Mouse (Mus musculus): Measurements from ENCODE around the gene Sema7a.

Sema7a gene

DNA sequence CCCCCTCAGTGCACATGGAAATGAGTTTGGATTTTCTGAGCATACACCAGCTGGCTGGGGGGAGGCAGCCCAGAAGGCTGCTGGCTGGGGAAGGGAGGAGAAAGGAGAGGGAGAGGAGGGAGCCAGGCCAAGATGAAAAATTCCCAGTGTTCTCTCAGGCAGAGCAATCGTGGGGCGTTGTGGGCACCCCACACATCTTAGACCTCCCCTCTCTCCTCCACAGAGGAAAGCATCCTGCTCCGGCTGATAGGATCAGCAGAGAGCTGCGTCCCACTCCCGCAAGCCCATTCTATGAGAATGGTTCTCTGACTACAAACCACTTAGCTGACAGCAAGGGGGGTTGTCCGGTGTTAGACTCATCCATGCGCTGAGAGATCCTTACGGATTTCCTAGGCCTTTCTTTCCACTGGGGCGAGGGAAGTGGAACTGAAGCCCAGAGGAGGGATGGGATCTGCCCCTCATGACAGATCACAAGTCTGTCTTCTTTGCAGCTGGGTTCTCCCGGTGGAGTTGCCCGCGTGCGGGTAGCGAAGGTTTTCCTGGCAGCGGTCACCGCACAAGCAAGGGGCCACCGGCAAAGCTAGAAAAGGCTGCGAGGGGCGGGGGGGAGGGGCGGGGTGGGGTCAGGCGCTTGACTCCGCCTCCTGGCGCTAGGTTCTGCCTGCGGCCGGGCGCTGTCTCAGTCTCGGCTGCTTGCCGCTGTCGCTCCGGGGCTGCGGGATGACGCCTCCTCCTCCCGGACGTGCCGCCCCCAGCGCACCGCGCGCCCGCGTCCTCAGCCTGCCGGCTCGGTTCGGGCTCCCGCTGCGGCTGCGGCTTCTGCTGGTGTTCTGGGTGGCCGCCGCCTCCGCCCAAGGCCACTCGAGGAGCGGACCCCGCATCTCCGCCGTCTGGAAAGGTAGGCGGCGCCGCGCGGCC, at the start of gene Sema7a:
TSS of gene Sema7a (plus strand) at position 682 of the 918 bp plus-strand sequence.
- DNase-seq (ENCODE audit: low read depth, low spot score): peak; percentile 57

DNA sequence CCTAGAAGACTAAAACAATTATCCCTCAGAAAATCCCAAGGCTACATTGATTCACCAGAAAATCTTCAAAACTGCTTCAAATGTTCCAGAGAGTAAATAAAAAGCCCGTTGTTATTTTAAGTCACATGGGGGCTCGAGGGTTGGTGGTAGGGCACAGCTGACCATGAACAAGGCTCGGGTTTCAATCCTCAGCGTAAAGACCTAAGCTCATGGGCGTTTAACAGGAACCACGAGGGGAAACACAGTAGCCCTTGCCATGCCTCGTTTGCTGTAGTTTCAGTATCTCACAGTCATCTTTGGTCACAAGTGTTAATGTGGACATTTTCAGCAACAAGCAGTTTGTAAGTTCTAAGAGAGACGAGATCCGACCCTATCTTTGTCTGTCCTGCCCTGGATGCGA, 39.4 kb upstream of the Sema7a start:
- peak; percentile 14 for DNase-seq (ENCODE audit: low read depth, low spot score)

DNA sequence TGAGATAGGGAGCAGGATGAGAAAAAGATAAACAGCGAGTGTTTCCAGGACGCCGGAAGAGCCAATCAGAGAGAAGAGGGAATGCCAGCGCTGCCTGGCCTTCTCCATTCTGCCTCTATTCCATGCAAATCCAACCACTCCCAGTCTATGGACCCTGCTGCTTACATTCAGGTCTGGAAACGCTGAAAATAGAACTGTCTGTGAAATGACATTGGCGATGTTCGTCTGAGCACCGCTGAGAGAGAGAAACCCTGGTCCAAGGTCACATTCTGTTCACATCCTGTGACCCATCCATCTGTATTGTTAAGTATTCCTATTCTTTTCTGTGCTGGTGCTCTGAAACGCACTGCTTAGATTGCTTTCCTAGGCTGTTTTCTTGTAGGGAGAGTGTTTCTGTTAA, 38.7 kb upstream of the Sema7a start:
- no peak for DNase-seq (ENCODE audit: low read depth, low spot score)

DNA sequence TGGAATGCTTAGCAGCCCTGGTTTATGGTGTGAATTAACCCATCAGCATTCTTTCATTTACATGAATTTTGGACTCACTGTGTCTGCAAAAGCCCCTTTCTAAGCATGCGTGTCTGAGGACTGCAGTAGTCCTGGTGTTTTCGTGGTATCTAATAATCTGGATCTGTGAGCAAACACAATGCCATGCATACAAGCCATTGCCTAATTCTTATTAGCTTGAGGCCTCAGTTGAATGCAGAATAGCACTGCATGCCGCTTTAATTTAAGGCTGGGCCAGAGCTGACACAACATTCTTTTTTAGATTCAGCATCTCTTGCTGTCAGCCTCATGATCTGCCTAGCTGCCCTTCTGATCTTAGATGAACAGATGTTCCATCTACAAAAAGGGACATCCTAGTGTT, 38.3 kb upstream of the Sema7a start:
- DNase-seq (ENCODE audit: low read depth, low spot score): no peak

DNA sequence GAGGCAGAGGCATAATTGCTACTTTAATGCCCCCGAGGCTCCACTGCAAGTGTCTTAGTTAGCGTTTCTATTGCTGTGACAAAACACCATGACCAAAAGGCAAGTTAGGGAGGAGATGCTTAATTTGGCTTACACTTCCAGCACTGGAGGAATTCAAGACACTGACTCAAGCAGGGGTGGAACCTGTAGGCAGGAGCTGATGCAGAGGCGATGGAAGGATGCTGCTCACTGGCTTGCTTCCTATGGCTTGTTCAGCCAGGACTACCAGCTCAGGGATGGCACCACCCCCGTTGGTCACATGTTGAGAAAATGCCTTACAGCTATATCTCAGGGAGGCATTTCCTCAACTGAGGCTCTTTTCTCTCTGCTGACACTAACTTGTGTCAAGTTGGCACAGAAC, 37.8 kb upstream of the Sema7a start:
- DNase-seq (ENCODE audit: low read depth, low spot score): no peak

DNA sequence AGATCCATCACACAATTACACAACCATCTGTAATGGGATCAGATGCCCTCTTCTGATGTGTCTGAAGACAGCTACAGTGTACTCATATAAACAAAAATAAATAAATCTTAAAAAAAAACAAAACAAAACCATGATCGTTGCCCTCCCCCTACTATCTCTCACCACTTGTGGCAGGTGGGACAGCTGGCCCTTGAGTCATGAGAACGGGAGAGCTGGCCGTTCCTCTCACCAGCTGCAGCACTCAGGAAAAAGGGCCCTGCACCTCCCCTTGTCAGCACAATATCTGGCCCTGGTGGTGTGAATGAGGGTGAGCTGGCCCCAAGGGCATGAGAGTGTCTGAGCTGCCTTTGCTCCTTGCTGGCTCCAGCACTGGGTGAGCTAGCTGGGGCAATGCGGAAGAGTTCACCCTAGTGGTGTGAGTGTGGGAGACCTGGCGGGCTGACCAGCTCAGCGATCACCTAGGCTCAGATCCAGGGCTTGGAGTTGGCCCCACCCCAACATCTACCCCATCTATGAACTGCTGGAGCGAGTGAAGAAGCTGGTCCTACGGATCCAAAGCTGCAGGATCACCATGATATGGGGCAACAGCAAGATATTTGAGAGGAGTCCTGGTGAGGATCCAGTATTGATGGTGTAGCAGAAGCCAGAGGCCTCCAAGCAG, 36.2 kb upstream of the Sema7a start:
- DNase-seq (ENCODE audit: low read depth, low spot score): no peak

DNA sequence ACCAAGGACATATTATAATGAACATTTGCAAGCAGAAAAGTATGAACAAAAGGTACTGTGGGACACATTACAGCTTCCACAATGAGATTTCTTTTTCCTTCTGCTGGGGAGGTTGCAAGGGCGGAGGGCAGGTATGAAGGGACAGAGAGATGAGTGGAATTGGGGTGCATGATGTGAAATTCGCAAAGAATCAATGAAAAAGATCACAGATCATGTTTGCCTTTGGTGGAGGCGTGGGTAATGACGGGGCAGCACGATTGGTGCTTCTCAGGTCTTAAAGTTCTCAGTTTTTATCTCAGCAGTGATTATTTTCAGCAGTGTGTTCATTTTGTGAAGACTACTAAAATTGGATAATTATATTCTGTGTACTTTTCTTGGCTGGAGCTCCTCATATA, 35.7 kb upstream of the Sema7a start:
- no peak for DNase-seq (ENCODE audit: low read depth, low spot score)

DNA sequence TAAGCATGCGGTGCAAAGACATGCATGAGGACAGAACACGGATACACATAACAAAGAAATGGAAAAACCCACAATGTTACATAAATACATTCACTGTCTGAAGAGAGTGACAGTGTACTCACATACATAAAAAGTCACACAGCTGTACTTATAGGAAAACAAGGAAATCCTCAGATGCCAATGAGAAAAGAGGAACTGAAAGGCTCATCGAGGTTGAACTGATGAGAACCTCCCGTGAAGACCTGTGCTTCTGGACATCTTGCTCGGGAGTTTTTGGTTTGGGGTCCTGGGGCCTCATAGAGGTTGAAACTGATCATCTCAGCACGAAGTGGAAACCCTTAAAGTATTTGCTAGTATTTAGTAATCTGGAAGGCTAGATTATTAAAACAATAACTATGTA, 32.7 kb upstream of the Sema7a start:
- no peak for DNase-seq (ENCODE audit: low read depth, low spot score)

DNA sequence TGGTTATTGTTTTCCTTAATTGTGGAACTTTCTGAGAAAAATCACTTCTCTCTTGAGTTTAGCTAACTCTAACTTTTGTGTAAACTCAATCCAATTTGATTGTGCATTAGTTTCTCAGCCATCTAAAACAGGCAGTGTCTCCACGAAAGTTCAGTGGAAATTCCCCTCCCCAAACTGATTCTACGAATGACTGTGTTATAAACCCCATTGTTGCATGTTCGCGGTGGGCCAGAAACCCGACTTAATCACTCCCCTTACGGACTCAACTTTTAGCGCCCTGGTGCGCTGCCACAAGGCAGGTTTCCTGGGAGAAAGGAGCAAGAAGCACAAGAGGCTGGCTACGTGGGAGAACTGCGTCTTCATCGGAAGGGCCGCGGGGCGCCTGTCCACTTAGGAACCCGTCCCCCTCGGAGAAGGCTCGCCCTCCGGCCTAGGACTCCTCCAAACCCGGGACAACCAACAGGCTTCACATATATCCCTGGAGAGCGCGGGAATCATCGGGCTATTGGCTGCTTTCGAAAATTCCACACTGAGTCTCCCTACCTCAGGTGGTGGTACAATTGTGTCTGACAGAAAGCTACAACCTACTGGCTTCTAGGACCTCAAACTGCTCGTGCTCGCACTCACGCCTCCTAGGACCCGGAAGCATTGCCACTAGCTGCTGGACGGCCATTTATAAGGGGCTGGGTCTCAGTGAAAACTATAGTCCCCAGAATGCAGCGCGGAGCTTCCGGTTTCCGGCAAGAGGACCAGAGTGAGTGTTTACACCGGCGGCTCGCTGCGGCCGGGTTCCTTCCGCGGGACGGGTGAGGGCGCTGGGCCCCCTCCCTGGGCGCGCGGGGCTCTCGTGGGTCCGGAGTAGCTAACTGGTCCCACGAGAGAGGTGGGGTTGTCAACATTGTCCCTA, 29.4 kb upstream of the Sema7a start, which contains the start of gene Ubl7:
TSS of gene Ubl7 (plus strand) at position 726 of the 907 bp plus-strand sequence.
- peak; percentile 92 for DNase-seq (ENCODE audit: low read depth, low spot score)

DNA sequence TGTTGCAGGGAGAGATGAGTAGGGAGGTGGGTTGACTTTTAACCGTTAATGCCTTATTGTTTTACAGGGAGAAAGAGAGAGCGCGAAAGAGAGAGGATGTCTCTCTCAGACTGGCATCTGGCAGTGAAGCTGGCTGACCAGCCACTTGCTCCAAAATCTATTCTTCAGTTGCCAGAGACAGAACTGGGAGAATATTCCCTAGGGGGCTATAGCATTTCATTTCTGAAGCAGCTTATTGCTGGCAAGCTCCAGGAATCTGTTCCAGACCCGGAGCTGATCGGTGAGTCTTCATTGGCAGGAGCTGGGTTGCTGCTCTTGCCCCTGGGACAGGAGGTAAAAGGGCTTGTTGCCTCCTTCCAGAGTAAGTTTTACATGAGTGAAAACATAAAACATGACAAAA, 27.3 kb upstream of the Sema7a start:
- DNase-seq (ENCODE audit: low read depth, low spot score): no peak

DNA sequence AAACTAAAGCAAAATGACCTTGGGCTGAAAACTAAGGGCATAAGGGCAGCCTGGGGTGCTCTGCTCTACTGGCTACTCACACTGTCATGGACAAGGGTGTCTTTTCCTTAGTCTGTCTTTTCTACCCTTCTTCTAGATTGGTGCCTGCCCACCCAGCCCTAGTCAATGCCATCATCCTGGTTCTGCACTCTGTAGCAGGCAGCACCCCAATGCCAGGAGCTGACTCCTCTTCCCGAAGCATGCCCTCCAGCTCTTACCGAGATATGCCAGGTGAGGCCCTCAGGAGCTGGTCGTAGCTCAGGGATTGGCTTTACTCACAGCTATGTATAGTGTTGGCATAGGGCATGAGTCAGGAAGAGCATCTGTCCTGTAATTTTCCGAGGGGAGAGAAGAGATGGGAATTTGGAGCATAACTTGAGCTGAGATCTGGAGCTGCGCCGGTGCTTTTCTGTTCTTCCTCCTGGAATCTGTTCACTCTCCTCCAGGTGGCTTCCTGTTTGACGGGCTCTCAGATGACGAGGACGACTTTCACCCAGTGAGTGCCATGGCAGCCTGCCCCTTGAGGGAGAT, 18.3 kb upstream of the Sema7a start:
- no peak for DNase-seq (ENCODE audit: low read depth, low spot score)

DNA sequence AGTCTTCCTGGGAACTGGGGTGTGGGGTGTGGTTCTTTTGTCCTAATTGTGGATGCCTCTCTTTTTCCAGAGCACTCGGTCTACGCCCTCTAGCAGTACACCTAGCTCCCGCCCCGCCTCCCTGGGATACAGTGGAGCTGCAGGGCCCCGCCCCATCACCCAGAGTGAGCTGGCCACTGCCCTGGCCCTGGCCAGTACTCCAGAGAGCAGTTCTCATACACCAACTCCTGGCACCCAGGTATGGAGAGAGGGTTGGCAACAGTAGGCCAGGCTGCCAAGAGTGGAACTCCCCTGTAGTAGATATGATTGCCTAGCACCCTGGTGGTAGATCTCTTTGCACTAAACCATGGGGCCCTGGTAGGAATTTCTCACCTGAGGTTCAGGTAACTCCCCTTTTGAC, 17.5 kb upstream of the Sema7a start:
- DNase-seq (ENCODE audit: low read depth, low spot score): no peak

DNA sequence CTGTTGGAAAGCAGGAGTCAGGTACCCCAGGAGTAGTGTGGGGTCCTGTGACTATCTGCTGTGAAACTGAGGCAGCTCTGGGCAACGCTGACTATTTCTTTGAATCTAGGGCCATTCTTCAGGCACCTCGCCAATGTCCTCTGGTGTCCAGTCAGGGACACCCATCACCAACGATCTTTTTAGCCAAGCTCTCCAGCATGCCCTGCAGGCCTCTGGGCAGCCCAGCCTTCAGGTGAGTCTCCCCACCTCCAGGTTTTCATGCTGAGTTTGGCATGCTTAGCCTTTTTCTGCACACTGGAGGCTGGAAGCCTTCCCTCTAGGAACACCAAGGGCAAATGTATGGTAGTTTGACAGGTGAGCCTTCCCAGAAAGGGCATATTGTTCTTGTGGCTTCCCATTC, 16.9 kb upstream of the Sema7a start:
- DNase-seq (ENCODE audit: low read depth, low spot score): no peak

DNA sequence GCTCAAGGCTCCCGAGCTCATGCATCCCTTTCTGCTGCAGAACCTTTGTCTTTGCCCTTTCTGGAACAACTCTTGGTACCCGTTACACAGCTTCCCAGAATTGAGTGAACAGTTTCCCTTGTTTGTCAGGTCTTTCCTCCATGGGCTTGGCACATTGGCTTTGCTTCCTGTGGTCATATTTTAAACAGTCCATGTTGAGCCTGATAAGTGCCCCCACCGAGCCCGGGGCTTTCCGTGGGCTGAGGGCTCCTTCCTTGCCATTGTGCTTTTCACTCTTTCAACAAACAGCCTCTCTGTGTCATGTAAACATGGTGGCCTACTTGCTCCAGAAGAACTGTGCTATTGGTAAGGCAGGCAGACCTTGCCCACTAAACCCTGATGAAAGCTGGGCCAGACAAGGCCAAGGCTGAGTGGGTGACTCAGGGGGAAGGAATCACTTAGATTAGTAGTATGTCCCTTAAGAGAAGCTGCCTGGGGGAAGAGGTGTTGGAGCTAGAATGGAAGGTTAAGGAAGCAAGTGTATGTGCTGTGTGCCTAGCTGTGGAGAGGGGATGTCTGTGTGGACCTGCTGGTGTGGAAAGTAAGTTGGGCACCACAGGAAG, 8.6 kb upstream of the Sema7a start:
- no peak for DNase-seq (ENCODE audit: low read depth, low spot score)

DNA sequence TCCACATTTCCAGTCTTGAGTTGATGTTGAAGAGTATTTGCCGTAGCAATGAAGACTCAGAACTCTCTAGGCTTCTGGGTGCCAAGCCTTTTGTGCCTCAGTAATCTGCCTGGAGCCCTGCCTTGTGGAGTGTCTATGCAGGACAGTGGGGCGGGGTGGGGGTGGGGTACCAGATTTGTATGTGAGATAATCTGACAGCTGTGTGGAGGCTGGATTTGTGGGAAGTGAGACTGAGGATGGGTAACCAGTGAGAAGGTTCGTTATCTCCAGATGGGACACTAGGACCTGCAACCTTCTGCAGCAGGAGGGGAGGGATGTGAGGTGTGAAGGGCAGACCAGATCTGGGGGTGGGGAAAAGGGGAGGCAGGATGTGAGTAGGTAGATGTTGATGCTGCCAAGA, 7.7 kb upstream of the Sema7a start:
- DNase-seq (ENCODE audit: low read depth, low spot score): no peak

DNA sequence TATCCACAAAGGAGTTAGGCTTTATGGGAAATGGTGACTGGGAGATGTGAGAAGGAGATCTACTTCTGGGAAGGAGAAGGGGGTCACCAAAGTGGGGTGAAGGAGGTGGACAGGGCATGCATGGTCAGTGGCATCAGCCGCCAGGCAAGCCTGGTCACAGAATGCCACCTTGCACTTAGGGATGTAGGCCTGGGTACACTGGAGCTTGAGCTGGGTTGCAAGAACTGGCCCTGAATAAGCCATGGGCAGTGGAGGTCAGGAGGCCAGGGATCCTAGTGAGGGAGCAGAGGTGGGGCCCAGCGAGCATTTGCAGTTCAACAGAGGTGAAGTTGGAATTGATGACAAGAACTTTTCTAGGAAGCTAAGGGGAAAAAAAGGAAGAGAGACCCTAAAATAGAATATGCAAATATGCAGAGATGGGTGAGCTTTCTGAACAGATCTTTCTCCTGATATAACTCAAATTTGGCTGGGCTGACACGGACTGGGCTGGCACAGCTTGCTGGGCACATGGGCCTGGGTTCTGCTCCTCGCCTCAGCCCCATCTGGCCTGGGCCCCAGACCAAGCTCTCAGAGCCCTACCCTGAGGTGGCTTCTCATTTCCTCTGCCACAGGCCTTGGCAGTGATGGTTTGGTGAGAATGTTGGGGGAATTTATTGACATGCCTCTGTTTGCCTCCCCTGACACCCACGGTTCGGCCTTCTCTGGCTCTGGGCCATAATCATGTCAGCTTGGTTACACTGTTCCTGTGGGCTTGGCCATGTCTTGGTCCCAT, 6.9 kb upstream of the Sema7a start:
- DNase-seq (ENCODE audit: low read depth, low spot score): no peak

DNA sequence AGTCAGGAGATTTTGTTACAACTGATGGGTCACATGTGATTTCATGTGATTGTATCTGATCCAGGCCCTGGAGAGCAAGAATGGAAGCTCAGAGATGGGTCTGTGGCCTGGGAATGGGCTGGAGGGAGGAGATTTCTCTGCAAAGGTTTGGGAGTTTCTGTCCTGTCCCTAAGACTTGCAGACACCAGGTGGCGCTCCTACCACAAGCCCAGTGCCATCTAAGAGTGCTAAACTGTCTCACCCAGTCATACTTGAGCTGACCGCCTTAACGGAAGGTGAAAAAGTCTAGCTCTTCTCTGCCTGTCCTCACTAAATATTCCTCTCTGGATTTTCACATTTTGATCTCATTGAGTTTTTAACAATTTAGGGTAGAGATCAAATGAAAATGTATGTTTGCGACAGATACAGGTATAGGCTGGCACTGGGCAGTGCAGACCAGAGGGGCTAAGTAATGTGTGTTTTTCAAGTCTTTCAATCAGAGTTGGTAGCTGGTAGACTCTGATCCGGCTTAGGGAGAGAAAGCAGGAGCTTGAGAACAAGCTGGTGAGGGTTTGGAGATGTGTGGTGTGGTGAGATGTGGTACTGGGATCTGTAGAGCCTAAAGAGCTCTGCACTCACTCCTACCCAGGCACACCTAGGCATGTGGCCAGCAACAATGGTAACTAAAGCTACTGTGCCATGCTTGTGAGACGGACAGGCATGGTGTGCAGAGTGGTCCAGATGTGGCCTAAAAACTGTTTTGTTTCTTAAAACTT, 4.1 kb upstream of the Sema7a start:
- DNase-seq (ENCODE audit: low read depth, low spot score): peak; percentile 79

DNA sequence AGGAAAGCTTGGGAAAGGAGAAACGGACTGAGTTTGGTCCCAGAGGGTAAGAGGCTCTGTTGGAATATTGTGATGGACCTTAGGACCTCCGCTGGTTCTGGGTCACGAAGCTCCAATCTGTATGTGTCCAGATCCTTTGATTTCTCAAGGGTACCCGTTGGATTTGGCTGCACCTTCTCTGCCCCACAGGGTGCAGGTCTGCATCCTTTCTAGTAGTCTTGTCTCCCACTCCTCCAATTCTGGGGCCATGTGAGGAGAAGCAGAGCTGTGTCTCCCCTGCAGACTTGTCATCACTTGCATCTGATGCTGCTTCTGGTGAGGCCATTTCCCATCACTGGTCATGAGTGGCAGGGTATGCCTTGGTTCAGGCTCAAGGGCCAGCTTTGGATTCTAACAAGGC, 2.7 kb upstream of the Sema7a start:
- no peak for DNase-seq (ENCODE audit: low read depth, low spot score)

DNA sequence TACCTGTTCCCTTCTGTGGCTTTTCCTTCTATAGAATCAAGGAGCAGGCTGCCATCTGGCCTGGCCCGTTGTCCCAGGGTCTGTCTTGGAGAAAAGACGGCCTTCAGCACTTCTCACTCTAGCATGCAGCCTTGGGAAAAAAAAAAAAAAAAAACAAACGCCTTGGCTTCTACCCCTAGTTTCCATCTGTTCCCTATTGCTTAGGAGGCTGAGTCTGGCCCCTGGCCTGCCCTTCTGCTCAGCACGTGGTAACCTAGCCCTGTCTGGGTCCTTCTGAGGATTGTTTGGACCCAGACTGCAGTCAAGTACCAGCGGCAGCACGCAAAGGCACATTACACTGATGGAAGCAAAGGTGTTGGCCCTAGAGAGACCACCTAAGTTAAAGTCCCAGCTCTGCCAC, 2.3 kb upstream of the Sema7a start:
- no peak for DNase-seq (ENCODE audit: low read depth, low spot score)
